Mouse (Mus musculus): ENCODE data around the gene Dbp. TPM values are rescaled to one million over a fixed set of nuclear protein-coding genes. Genes with fewer than 3 reads are reported as not detected.
A peak's percentile ranks its signal among the peaks of the same experiment; 100 is the strongest.

Gene Dbp
- polyA plus RNA-seq, 1 experiment from 2014 or later: 3.4 TPM

DNA sequence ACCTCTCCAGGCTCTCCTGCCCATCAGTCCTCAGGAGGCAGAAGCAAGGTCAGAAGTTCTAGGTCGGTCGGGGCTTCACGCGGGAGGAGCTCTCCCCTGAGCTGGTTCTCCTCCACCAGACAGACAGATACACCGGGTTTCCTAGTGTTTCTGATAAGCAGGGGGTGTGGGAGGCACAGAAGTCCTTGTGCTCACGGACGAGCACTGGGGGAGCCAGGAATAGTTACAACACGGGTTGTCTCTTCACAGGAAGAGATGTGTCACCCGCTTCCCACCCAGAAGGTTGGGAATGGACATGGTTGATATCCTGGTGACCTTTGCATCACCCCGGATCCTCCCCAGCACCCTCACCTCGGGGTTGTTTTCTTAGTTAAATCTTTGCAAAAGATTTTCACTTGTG is 15.1 kb upstream of the Dbp start:
- no peak overlapping the region for H3K4me3 ChIP-seq (ENCODE audit: low read depth, low read length)
- ATAC-seq (ENCODE audit: low read depth) (no peak), DNase-seq (ENCODE audit: low spot score) (no peak)
- H3K36me3 ChIP-seq (ENCODE audit: control insufficient read depth, insufficient read depth, low read length): no peaks in the 10 kb centered on the region
- H3K4me1 ChIP-seq (ENCODE audit: control insufficient read depth, insufficient read depth, low read length): peaks cover 28% of the 10 kb centered on the region
- no peaks in the 10 kb centered on the region for H3K9me3 ChIP-seq (ENCODE audit: control insufficient read depth, low read length)
- no peaks in the 10 kb centered on the region for H3K27me3 ChIP-seq (replicated peaks; ENCODE audit: control insufficient read depth, insufficient read depth, low read length)
- no peak overlapping the region for H3K9ac ChIP-seq (ENCODE audit: low read depth, low read length)
- no peak overlapping the region for H3K4me2 ChIP-seq (ENCODE audit: low read depth, low read length)
- no peak overlapping the region for H3K27ac ChIP-seq (replicated peaks; ENCODE audit: low read depth, low read length)
- 65% methylated on average over 11 of the region's 11 CpGs for WGBS

DNA sequence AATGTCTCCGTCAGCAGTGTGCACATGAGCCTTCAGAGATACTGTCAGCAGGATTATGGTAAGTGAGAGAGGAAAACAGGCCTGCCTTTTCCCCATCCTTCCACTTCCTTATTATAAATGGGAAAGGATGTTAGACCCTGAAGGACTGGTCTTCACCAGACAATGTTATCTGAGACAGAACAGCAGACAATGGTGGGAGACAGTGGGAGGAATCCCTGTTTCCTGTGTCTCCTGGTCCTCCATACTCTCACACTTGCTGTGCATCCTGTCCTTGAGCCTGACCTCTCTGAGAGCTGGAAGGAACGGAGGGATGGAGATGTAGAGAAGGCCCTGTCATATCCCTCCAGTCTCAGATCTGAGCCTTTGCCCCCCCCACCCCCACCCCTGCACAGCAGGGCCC is 12.5 kb upstream of the Dbp start:
- no peaks in the 10 kb centered on the region for H3K36me3 ChIP-seq (ENCODE audit: control insufficient read depth, insufficient read depth, low read length)
- no peak overlapping the region for H3K27ac ChIP-seq (replicated peaks; ENCODE audit: low read depth, low read length)
- 0 out of 2 replicates have a peak, but pooled peaks cover 7% of the 10 kb centered on the region for H3K4me1 ChIP-seq (ENCODE audit: control insufficient read depth, insufficient read depth, low read length)
- 71% methylated on average over 2 of the region's 2 CpGs for WGBS
- H3K27me3 ChIP-seq (replicated peaks; ENCODE audit: control insufficient read depth, insufficient read depth, low read length): no peaks in the 10 kb centered on the region
- DNase-seq (ENCODE audit: low spot score) (no peak), ATAC-seq (ENCODE audit: low read depth) (no peak)
- H3K9me3 ChIP-seq (ENCODE audit: control insufficient read depth, low read length): no peaks in the 10 kb centered on the region
- no peak overlapping the region for H3K4me2 ChIP-seq (ENCODE audit: low read depth, low read length)
- H3K9ac ChIP-seq (ENCODE audit: low read depth, low read length): no peak overlapping the region
- H3K4me3 ChIP-seq (ENCODE audit: low read depth, low read length): no peak overlapping the region

DNA sequence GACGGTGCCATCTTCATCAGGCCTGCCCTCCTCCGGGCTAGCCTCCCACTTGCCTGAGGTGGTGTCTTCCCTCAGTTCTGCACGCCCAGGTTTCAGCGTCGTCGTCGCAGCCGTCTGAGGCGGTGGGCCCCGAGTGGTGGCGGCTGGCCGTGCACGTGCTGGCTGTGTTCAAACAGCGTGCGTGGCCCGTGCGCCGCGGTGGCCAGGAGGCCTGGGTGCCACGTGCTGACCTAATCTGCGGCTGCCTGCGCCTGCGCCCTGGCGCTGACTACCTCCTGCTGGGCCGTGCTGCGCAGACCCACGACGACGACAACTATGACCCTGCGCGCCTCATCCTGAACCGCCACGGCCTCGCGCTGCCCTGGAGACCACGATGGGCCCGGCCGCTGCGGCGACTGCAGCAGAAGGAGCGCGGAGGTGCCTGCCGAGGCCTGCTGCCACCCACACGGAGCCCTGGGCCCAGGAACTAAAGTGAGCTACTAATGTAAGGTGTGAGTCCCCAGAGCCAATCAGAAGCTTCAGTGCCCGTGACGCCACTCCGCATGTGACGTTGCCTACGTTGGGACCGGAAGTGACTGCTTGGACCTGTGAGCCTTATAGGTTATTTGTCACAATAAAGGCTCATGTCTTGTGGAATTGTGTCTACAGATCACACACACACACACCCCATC is 10.8 kb upstream of the Dbp start, which contains the start of gene Sec1:
Gene Sec1 (minus strand): TSS at position 482 of the 671 bp plus-strand sequence.
- Histone ChIP-seq H3K27me3 (replicated peaks; ENCODE audit: control insufficient read depth, insufficient read depth, low read length) (peaks cover 9% of the 10 kb centered on the region), H3K4me2 (ENCODE audit: low read depth, low read length) (no peak within 1 kb of the TSS), H3K36me3 (ENCODE audit: control insufficient read depth, insufficient read depth, low read length) (no peaks in the 10 kb centered on the region), H3K4me1 (ENCODE audit: control insufficient read depth, insufficient read depth, low read length) (0 out of 2 replicates have a peak, but pooled peaks cover 7% of the 10 kb centered on the region), H3K4me3 (ENCODE audit: low read depth, low read length) (no peak within 1 kb of the TSS), H3K27ac (replicated peaks; ENCODE audit: low read depth, low read length) (peak within 1 kb of the TSS; percentile 17; the same call in 1 of the 2 replicates), H3K9ac (ENCODE audit: low read depth, low read length) (no peak within 1 kb of the TSS), H3K9me3 (ENCODE audit: control insufficient read depth, low read length) (no peaks in the 10 kb centered on the region)
- DNase-seq (ENCODE audit: low spot score) (no peak), ATAC-seq (ENCODE audit: low read depth) (no peak)
- WGBS: 91% methylated on average over 50 of the region's 50 CpGs

DNA sequence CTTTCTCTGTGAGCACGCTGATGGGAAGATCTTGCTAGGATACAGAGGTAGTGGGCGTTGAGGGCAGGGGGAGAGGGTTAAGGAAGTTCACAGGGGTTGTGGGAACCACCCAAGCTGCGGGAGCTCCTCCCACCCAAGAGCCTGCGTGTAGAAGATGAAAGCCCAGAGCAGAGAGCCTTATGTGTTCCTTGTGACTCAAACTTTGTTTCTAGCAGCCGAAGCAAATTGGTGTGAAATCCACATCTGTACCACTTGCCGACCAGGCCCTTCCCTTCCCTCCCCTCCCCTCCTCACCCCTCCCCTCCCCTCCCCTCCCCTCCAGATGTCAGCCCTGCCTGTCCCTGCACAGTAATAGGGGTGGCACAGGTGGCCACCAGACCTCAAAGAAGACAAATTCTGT is 9.8 kb upstream of the Dbp start:
- 18% methylated on average over 6 of the region's 6 CpGs for WGBS
- Histone ChIP-seq H3K9me3 (ENCODE audit: control insufficient read depth, low read length) (no peaks in the 10 kb centered on the region), H3K4me2 (ENCODE audit: low read depth, low read length) (no peak overlapping the region), H3K36me3 (ENCODE audit: control insufficient read depth, insufficient read depth, low read length) (no peaks in the 10 kb centered on the region), H3K4me3 (ENCODE audit: low read depth, low read length) (no peak overlapping the region), H3K27me3 (replicated peaks; ENCODE audit: control insufficient read depth, insufficient read depth, low read length) (peaks cover 19% of the 10 kb centered on the region), H3K27ac (replicated peaks; ENCODE audit: low read depth, low read length) (peak overlapping the region; percentile 17; the same call in 1 of the 2 replicates), H3K4me1 (ENCODE audit: control insufficient read depth, insufficient read depth, low read length) (0 out of 2 replicates have a peak, but pooled peaks cover 13% of the 10 kb centered on the region), H3K9ac (ENCODE audit: low read depth, low read length) (no peak overlapping the region)
- DNase-seq (ENCODE audit: low spot score) (peak; percentile 82), ATAC-seq (ENCODE audit: low read depth) (peak; percentile 31)

DNA sequence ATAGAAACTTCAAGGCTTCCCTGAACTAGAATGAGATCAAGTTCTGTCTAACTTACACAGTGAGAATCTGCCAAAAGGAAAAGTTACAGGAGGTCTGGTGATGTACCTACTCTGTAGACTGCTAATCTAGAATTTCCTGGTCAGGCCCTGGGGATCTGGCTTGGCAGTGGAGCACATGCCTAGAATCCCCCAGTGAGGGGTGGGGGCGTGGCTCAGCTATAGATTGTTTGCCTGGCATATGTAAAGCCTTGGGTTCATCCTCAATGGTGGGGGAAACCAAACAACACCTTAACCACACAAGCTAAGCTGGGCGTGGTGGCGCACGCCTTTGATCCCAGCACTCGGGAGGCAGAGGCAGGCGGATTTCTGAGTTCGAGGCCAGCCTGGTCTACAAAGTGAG is 7.0 kb upstream of the Dbp start:
- no peak for DNase-seq (ENCODE audit: low spot score)
- Histone ChIP-seq H3K4me1 (ENCODE audit: control insufficient read depth, insufficient read depth, low read length) (0 out of 2 replicates have a peak, but pooled peaks cover 22% of the 10 kb centered on the region), H3K27ac (replicated peaks; ENCODE audit: low read depth, low read length) (no peak overlapping the region), H3K4me2 (ENCODE audit: low read depth, low read length) (no peak overlapping the region), H3K9ac (ENCODE audit: low read depth, low read length) (no peak overlapping the region), H3K27me3 (replicated peaks; ENCODE audit: control insufficient read depth, insufficient read depth, low read length) (peaks cover 24% of the 10 kb centered on the region), H3K36me3 (ENCODE audit: control insufficient read depth, insufficient read depth, low read length) (no peaks in the 10 kb centered on the region), H3K4me3 (ENCODE audit: low read depth, low read length) (no peak overlapping the region), H3K9me3 (ENCODE audit: control insufficient read depth, low read length) (no peaks in the 10 kb centered on the region)
- no peak for ATAC-seq (ENCODE audit: low read depth)
- 86% methylated on average over 6 of the region's 7 CpGs for WGBS

DNA sequence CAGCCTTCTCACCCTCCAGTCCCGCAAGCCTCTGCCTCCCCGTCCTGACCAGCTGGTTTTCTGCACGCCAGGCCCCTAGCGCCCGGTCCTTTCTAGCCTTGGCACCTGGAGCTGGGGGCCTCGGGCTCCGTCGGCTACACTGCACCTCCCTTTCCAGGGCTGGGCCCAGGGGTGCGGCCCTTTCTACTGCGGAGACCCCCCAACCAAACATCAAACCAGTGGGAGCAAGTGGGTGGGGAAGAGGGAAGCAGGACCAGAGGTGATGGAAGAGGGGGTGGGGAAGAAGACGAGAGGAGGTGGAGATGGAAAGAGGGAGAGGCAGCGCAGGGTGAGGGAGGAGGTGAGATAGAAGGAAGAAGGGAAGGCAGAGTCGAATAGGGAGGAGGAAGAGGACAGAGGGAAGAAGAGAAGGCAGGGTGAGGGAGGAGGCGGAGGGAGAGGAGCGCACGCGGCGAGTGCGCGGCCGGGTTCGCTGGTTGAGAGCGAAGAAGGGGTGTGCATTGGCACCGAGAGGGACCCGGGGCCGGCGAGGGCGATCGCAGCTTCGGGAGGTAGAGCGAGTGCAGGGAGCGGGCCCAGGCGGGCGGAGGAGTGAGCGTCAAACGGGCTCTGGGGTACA is 5.3 kb upstream of the Dbp start, which contains the start of gene Car11:
Gene Car11 (plus strand): TSS at position 321 of the 619 bp plus-strand sequence.
- WGBS: 3% methylated on average over 32 of the region's 36 CpGs
- peak within 1 kb of the TSS; percentile 87 for H3K4me2 ChIP-seq (ENCODE audit: low read depth, low read length)
- DNase-seq (ENCODE audit: low spot score): no peak
- no peak for ATAC-seq (ENCODE audit: low read depth)
- H3K27me3 ChIP-seq (replicated peaks; ENCODE audit: control insufficient read depth, insufficient read depth, low read length): peaks cover 24% of the 10 kb centered on the region
- no peak within 1 kb of the TSS for H3K27ac ChIP-seq (replicated peaks; ENCODE audit: low read depth, low read length)
- no peaks in the 10 kb centered on the region for H3K9me3 ChIP-seq (ENCODE audit: control insufficient read depth, low read length)
- no peaks in the 10 kb centered on the region for H3K36me3 ChIP-seq (ENCODE audit: control insufficient read depth, insufficient read depth, low read length)
- peak within 1 kb of the TSS; percentile 63 for H3K9ac ChIP-seq (ENCODE audit: low read depth, low read length)
- H3K4me3 ChIP-seq (ENCODE audit: low read depth, low read length): peak within 1 kb of the TSS; percentile 46
- H3K4me1 ChIP-seq (ENCODE audit: control insufficient read depth, insufficient read depth, low read length): peaks cover 26% of the 10 kb centered on the region

DNA sequence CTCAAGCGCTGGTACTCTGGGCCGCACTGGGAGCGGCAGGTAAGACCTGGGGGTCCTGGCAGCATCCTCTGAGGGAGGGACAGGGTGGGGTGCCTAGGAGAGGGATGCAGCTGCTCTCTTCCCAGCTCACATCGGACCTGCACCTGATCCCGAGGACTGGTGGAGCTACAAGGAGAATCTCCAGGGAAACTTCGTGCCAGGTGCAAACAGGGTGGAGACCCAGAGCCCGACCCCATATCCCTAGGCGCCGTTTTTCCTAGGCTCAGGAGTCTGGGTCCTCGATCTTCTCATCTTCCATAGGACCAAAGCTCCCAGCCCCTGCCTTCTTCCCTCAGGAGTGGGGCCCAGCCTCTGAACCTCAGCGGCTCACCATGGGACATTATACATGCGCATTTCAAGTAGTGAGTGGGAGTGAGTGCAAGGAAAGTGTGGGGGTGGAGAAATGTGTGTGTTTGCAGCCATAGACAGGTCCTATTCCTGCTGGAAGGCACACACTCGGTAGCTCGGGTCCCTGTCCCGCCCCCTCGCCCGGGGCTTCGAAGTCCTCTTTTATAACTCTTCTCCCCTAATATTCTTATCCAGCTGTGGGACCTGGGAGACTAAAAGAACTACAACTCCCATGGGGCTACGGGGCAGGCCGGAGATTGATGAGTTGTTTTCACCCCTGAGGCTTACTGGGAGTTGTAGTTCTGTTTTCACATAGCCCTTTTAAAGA is 4.4 kb upstream of the Dbp start:
- under 1% methylated on average over 20 of the region's 20 CpGs for WGBS
- H3K27me3 ChIP-seq (replicated peaks; ENCODE audit: control insufficient read depth, insufficient read depth, low read length): peaks cover 24% of the 10 kb centered on the region
- peak overlapping the region; percentile 63 for H3K9ac ChIP-seq (ENCODE audit: low read depth, low read length)
- ATAC-seq (ENCODE audit: low read depth): no peak
- H3K9me3 ChIP-seq (ENCODE audit: control insufficient read depth, low read length): no peaks in the 10 kb centered on the region
- H3K27ac ChIP-seq (replicated peaks; ENCODE audit: low read depth, low read length): no peak overlapping the region
- H3K4me1 ChIP-seq (ENCODE audit: control insufficient read depth, insufficient read depth, low read length): peaks cover 24% of the 10 kb centered on the region
- peak overlapping the region; percentile 46 for H3K4me3 ChIP-seq (ENCODE audit: low read depth, low read length)
- peak overlapping the region; percentile 87 for H3K4me2 ChIP-seq (ENCODE audit: low read depth, low read length)
- H3K36me3 ChIP-seq (ENCODE audit: control insufficient read depth, insufficient read depth, low read length): no peaks in the 10 kb centered on the region
- DNase-seq (ENCODE audit: low spot score): peak; percentile 94

DNA sequence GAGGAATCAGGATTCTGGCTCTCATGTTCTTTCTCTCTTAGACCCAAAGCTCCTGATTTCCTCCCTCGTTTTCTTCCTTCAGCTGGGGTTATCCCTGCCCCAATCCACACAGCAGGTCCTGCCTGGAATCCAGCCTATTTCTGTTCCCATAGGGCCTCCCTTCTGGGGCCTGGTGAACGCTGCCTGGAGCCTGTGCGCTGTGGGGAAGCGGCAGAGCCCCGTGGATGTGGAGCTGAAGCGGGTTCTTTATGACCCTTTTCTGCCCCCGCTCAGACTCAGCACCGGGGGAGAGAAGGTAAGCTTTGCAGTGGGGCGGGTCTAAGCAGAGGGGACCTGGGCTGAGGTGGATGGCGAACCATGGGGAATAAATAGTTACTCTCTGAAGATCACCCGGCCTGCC is 3.8 kb upstream of the Dbp start:
- ATAC-seq (ENCODE audit: low read depth) (no peak), DNase-seq (ENCODE audit: low spot score) (peak; percentile 39)
- peak overlapping the region; percentile 45; the same call in 1 of the 2 replicates for H3K27ac ChIP-seq (replicated peaks; ENCODE audit: low read depth, low read length)
- WGBS: 33% methylated on average over 11 of the region's 11 CpGs
- no peaks in the 10 kb centered on the region for H3K9me3 ChIP-seq (ENCODE audit: control insufficient read depth, low read length)
- peak overlapping the region; percentile 87 for H3K4me2 ChIP-seq (ENCODE audit: low read depth, low read length)
- peak overlapping the region; percentile 46 for H3K4me3 ChIP-seq (ENCODE audit: low read depth, low read length)
- H3K36me3 ChIP-seq (ENCODE audit: control insufficient read depth, insufficient read depth, low read length): no peaks in the 10 kb centered on the region
- H3K27me3 ChIP-seq (replicated peaks; ENCODE audit: control insufficient read depth, insufficient read depth, low read length): peaks cover 24% of the 10 kb centered on the region
- H3K9ac ChIP-seq (ENCODE audit: low read depth, low read length): peak overlapping the region; percentile 30; the same call in 1 of the 2 replicates
- peaks cover 29% of the 10 kb centered on the region for H3K4me1 ChIP-seq (ENCODE audit: control insufficient read depth, insufficient read depth, low read length)
